Mouse (Mus musculus): ENCODE data around the gene Hist2h3c2.

The Hist2h3c2 gene

GRCm38 (mm10) chr3:96195616-96196313, 43.2 kb downstream of the Hist2h3c2 start:
- DNase-seq, result no peak

DNA sequence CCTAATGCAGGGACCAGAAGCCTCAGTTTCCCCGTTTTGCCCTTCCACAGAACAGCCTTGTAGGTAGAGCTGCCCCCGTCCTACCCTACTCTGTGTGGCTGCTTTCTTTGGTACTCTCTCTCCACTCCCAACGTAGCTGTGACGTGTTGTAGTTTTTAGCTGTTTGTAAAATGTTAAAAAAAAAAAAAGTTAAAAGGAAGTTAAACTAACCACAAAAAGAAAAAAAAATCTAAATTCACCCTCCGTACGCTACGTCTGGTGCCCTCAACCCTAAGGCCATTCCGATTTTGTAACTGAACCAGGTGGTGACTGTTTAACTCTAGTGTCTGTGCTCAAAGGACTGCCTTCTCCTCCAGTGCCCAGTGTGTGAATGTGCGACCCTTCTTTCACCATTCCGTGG, 44.0 kb downstream of the Hist2h3c2 start:
- DNase-seq, result no peak

GRCm38 (mm10) chr3:96192977-96193376, 46.0 kb downstream of the Hist2h3c2 start:
- DNase-seq, result no peak

Data from thymus, postnatal 36 days (tissue).